Mouse (Mus musculus): ENCODE data around the gene Myrfl. TPM values are rescaled to one million over a fixed set of nuclear protein-coding genes. Genes with fewer than 3 reads are reported as not detected.

Gene Myrfl
- total RNA-seq, 2 experiments from 2014 or later, result 0.22 to 0.45 TPM

DNA sequence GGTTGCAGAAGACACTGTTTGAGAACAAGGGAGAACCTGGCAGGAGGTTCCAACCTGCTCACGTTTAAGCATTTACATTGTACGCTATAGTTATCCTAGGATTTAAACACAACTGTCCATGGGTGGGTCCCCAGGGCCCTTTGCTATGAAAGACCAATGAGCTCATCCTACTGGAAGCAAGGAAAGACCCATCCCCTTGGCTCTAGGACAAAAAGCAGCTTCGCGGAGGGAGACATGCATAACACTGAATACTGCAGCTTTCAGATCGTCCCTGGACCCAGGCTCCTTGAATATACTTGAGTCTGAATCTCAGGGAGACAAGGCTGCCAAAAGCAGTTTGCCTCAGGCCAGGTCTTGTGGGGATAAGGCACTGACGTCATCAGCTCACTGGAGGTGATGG, 130.2 kb downstream of the Myrfl start:
- DNase-seq (ENCODE audit: extremely low spot score in 1 of 2, low spot score in 1 of 2), result no peak

DNA sequence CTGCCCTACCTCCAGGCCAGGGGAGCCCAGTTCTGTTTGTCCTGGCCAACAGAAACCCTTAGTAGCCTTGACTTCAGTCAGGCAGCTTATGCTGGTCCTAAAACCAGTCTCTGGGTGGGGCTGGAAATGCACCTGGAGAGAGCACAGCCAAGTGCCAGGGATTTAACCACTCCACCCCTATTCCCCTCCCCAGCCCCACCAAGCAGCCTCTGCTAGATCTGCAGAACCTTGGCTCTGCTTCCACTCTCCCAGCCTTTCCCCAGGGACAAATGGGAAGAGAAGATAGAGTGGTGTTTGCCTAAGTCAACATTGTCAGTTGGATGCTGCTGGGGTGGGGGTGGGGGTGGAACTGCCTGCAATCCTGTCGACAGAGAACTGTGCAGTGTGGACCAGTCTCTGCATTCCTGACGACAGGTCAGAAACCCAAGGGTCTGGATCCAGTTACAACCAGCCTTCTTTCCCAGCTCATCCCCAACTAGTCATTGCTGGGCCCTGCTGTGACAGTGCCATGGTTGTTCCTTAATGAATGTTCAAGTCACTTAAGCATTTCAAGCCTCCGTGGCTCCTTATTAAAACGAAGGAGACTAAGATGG, 135.1 kb downstream of the Myrfl start:
- no peak for DNase-seq (ENCODE audit: extremely low spot score in 1 of 2, low spot score in 1 of 2)

DNA sequence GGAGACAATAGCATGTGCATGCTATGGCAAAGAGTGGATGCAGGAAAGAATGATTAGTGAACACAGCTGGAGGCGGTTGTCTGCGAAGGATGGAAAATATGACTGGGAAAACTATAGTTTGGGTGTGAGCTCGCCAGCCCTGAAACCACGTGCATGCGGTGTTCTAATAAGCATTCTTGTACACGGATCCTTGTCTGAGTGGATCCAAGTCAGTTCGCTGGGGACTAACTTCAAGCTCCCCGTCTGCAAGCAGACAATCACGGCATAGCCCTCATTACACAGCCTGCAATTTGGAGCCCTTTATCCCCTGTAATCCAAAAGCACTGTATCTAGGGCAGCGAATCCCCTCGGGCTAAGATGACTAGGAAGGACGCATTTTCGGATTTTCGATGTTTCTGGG, 136.2 kb downstream of the Myrfl start:
- DNase-seq (ENCODE audit: extremely low spot score in 1 of 2, low spot score in 1 of 2), result no peak

DNA sequence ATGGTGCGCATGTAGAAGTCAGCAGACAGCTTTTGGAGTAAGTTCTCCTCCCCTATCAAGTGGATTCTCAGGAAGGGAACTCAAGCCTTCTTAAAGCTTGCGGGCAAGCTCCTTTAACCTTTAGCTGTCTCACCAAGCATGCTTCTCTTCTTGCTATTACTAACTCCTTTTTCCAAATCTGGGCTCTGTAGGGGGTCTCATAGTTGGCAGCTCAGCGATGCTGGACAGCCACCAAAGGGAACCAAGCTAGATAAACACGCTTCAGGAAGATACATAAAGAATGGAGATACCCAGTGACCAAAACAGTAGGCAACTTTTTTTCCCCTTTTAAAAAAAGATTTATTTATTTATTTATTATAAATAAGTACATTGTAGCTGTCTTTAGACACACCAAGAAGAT, 136.9 kb downstream of the Myrfl start:
- DNase-seq (ENCODE audit: extremely low spot score in 1 of 2, low spot score in 1 of 2), result no peak

DNA sequence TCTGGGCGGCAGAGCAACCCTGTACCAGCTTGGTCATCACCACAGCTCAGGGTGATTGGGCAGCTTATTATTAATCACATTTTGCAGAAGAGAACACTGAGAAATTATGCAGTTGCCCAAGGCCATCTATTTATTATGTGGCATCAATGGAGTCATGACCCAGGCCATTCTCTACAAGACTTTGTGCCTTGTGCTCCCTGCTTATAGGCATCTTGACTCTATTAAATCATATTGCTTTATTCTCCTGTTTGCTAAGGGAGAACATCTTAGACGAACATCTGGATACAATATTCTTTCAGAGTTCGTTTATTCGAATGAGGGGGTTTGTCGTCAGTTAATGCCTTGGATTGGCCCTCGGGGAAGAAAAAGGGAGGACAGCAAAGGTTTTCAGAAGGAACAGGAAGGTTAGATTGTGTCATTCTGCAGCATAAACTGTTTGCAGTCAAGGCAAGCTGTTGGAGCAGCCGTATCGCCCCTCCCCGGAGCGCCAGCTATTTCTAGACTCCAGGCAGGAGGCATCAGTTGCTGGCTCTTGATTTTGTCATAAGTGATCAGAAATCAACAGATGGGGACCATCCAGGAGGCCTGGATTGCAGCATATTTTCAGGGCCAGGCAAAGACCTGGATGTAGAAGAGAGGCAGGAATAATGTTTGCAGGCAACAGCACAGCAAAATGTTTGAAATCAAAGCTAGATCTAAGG, 140.7 kb downstream of the Myrfl start:
- DNase-seq (ENCODE audit: extremely low spot score in 1 of 2, low spot score in 1 of 2), result peak; percentile 27 to 31

DNA sequence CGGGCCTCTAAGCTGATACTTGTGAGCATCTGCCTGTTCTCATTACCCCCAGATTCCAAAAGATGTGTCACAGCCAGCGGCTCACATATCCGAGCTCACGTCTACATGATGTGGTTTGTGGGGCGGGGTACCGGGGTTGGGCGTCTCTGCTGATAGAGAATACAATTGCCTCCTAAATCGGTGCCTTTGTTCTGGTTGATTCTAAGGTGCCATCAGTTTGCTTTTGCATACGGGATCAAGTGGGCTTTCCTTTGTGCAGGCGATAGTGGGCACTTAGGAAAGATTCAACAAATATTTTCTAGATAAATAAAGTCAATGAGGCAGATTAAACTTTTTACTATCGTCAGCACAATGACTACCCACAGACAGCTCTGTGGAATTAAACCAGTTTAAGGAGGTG, 141.8 kb downstream of the Myrfl start:
- DNase-seq (ENCODE audit: extremely low spot score in 1 of 2, low spot score in 1 of 2), result no peak

DNA sequence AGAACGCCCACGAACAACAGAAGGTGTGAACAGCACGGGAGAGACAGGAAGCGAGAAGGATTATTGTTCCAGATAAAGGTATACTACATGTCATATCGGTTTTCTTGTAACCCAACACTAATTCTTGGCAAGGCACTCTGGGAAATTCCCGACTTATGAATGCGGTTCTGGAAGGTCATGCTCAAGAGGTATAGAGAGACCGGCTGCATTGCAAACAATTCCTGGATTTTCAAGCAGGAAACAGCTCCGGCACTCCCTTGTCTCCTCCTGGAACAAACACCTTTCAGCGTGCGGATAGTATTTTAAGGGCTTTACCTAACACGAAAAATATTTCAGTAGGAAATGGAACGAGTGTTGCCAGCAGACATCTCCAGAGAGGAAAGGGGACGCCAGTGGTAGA, 145.8 kb downstream of the Myrfl start:
- no peak for DNase-seq (ENCODE audit: extremely low spot score in 1 of 2, low spot score in 1 of 2)

DNA sequence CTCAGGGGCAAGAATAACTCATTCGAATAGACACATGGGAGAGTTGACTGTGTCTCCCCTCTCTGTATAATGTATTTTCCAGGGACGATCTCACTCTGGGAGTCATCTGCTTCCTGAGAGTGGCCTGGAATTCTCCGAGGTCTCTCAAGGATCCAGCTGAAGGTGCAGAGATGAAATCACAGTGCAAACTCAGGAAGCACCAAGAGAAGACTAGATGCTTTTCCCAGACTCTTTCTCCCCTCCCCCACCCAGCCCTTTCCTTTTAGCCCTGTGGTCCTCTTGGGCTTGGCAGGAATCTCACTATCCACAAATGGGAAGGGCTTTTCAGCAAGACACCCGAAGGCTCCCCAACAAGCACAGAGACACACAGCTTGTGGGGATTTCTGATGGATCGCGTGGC, 146.7 kb downstream of the Myrfl start:
- DNase-seq (ENCODE audit: extremely low spot score in 1 of 2, low spot score in 1 of 2), result no peak

DNA sequence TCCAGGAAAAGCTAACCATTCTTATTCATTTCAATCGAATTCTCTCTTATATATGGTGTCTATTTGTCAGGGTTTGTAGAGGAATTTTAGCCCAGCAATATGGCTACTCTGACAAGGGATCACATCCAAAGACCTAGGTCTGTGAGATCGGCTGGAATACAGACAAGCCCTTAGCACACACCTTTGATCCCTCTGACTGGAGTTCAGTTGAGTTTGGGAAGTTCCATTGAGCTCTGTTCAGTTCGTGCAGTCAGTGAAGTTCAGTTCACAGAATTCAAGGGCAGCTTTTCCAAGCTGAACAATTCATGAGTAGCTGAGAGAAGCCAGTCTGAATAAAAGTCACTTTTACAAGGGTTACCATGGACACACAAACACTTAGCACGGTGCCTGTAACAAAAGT, 148.0 kb downstream of the Myrfl start:
- no peak for DNase-seq (ENCODE audit: extremely low spot score in 1 of 2, low spot score in 1 of 2)

DNA sequence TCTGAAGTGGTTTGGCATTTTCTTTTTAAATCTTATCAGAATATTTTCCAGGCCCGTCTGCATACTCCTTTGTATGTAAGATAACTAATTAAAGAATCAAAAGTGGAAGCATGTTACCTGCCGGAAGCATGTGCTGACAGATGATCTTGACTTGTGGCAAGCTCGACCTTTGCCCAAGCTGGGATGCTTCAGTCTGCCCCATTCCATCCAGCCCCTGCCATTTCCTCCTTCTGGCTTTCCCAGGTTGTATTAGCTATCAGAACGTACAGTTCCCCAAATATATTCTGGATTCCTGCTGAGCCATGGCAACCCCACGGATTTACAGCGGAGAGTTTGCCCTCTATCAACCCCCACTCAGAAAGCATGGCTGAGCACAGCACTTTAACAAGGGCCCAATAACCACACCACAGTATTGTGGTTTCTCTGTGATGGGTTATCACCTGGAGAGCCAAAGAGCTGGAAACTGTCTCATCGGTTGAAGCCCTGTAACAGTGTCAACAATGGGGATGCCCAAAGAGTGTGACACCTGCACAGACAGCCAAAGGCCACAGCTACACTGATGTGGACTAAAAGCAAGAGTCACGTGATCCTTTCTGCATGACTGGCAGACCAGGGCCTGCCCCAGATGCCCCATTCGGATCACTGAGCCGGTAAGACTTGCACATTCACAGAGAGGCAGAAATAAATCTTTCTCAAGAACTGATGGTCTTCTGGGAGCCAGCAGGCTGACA, 150.3 kb downstream of the Myrfl start:
- no peak for DNase-seq (ENCODE audit: extremely low spot score in 1 of 2, low spot score in 1 of 2)

DNA sequence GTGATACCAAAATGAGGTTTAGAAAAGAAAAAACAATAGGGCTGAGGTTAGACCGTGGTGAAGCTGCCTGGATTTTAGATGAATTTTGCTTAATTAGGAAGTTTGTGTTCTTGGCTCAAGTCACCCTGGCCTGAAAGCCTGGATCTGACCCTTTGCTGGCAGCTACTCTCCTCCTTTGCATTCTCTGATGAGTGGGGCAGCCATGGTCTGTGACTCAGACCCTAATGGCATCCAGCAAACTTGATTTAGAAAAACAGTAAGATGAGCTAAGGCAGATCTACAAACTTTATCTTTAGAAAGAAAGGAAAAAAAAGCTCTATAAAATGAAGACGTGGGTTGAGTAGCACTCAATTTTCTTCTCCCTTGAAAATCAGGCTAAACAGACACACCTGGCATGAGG, 154.0 kb downstream of the Myrfl start:
- DNase-seq (ENCODE audit: extremely low spot score in 1 of 2, low spot score in 1 of 2), result no peak

DNA sequence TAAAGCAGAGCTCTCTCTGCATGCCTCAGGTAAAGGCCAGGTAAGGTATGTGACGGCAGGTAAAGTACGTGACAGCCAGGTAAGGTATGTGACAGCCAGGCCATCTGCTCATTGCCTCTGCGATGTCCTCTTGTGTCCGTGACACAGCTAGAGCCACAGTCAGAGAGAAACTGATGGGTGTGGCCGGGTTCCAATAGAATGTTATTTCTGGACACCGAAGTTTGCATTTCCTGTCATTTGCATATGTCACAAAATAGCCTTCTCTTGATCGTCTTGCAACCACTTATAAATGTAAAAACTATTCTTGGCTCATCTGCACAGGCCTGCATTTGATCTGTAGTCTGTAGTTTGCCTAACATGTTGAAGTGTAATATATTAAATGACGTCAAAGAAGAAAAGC, 154.5 kb downstream of the Myrfl start:
- no peak for DNase-seq (ENCODE audit: extremely low spot score in 1 of 2, low spot score in 1 of 2)

DNA sequence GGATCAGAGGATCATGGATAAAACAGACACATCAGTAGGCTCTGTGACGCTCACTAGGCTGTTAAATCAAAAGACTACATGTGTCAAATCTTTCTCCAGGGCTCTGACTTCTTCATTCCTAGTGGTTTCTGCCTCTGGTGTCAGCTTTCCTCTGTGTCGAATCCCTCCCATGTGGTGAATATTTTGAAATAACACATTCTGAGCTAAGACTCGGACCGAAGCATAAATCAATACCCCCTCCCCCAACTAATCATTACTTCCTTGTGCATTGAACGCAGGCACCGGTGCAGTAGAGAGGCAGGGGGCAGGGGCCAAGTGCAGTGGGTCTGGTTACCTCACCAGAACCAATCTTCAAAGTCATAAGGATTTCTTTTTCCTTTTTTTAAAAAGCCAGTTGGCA, 155.4 kb downstream of the Myrfl start:
- DNase-seq (ENCODE audit: extremely low spot score in 1 of 2, low spot score in 1 of 2), result no peak

DNA sequence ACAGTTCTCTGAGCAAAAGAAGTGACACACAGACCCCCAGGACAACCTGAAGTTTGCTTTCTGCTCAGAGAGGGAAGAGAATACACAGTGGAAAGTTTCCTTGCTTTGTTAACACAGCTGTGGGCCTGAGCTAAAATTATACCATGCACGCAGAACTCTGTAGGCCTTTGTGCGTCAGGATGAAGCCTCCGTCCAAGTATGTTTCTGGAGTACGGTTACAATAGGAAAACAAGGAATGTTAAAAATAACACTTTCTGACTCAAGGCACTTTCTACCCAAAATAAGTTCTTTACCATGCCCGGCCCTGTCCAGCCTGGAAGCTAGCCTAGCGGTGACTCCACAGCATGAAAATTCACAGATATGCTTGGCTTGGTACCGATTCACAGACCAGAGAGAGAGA, 156.6 kb downstream of the Myrfl start:
- no peak for DNase-seq (ENCODE audit: extremely low spot score in 1 of 2, low spot score in 1 of 2)

DNA sequence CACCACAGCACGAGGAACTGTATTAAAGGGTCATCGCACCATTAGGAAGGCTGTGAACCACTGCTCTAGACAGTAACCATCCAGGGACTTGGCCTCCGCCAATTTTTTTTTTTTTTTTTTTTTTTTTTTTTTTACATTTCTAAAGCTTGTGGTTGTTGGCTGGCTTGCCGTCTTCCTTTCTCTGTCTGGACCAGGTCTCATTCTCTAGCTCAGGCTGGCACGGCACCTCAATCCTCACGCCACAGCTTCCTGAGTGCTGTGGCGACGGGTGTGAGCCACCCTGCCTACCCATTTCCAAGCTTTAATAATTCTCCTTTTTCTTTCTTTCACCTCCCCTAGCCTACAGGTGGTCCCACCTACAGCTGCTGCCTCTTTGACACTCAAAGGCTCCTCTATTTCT, 158.2 kb downstream of the Myrfl start:
- DNase-seq (ENCODE audit: extremely low spot score in 1 of 2, low spot score in 1 of 2), result no peak

DNA sequence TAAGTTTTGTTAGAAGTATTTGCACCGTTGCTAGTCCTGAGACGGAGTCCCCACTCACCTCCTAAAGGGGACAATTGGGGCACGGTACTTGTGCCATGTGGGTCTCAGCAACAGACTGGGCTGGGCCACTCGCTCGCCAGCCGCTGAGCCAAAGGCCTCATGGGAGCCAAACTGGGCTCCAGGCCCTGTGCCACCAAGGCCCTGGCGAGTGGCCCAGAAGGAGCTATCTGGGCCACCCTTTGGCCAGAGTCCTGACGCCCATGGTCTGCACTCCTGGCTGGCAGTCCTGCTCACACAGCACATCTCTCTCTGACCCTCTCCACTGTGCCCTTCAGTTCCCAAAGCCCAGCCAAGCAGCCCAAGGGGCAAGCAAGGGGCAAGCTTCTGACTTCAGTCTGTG, 161.1 kb downstream of the Myrfl start:
- peak in 1 of 2 experiments; percentile 52 for DNase-seq (ENCODE audit: extremely low spot score in 1 of 2, low spot score in 1 of 2)

DNA sequence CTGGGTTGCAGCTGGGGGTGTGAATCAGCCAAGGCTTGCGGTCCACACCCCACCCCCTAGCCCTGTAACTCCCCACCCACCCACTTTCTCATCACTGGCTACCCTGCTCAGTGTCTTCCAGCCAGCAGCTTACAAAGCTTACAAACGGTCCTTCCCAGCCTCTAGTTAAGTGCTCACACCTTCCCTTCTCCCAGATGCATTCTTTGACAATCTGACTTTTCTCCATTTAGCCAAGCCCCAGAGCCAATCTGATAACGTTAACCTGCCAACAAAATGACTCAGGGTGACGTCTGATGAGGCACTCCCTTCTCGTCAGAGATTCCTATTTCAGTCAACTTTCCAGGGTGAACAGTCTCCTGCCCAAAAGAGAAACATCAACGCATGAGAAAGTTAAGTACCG, 163.1 kb downstream of the Myrfl start:
- no peak for DNase-seq (ENCODE audit: extremely low spot score in 1 of 2, low spot score in 1 of 2)

DNA sequence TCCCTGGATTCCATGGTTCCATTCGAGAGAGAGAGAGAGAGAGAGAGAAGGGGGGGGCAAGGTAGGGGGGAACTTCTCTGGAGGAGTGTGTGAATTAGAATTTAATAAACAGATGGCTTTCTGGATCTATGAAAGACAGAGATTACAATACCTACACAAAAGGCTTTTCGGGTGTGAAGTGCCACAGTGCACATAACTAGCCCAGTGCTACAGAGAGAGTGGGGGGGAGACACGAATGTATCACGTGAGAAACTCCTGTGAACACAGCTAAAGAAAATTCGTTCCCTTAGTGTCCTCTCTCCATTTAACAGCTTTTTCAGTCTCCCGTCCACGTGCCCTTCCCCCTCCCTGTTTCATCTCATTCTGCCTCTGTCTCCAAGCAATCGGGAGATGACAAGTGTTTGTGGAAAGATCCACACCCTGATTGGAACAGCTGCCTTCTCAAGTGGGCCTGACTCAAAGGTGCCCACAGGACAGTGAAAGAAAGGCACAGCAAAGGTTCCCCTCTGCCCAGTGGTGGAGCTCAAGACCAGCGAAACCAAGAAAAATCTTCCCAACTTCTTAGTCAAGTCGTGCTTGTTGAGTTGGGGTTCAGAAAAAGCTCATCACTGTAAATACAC, 166.6 kb downstream of the Myrfl start:
- no peak for DNase-seq (ENCODE audit: extremely low spot score in 1 of 2, low spot score in 1 of 2)

DNA sequence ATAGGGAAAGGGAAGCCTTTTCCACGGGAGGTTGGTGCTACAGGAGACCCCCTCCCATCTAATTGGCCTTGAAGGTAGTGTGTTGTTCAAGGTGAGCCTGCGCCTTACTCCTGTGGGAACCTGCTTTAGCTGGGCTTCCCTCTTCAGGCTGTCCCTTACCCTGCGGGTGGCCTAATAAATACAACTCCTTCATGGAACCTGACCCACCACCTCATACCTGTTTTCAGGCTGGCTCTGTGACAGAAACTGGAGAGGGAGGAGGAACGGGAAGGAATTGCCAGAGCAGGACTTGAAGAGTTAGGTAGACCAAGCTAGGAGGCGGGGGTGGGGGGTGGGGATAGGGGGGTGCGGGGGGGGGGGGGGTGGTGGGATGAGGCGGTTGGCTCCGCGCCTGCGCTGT, 167.9 kb downstream of the Myrfl start:
- no peak for DNase-seq (ENCODE audit: extremely low spot score in 1 of 2, low spot score in 1 of 2)

DNA sequence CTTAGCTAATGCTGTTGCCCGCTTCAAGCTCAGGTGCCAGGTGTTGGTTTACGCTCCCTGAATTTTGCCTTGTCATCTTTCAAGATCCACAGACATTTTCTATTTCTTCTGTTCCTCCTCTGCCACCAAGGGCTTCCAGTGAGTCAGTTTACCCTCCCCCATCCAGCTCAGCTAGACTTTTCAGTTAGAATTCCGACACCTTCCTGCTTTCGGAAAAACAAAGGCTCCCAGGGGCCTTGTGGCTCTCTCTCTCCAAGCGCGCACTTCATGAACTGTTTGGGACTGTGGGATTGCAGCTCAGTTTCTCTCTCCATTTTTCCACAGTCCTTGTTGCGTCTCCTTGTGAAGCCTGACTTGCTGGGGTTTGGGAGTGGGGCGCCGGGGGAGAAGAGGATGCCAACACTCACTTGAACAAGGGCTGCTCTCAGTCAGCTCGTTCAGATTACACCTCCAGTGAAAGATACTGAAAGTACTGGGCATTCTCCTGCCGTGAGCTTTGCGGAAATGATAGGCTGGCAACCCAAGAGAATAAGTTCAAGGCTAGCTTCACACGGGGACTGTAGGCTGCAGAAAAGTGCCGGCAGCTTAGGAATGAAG, 168.9 kb downstream of the Myrfl start:
- no peak for DNase-seq (ENCODE audit: extremely low spot score in 1 of 2, low spot score in 1 of 2)

Data from layer of hippocampus, postnatal 25 days (tissue).